Mouse (Mus musculus) bone marrow, adult 2 months (tissue): ENCODE measurements at regions not wholly inside any gene's neighbourhood (a gene's known extent, or its start where the extent isn't known, plus 50 kb on each side); places are given as distances from the start of the nearest gene placed in this dataset.

Source experiments
- CTCF ChIP-seq: fragments of 200-500 bp; IDR thresholded peaks from 2 replicates; pipeline ENCODE4 v1.5.1; 2011; ENCODE audit warnings: low read length, control low read depth; ENCODE audit not compliant: control insufficient read depth, insufficient read depth
- POLR2A ChIP-seq: fragments of 200-500 bp; IDR thresholded peaks from 2 replicates; pipeline ENCODE4 v1.6.1; 2011; ENCODE audit warnings: low read depth, mild to moderate bottlenecking, control low read depth, low read length, borderline replicate concordance; ENCODE audit not compliant: control insufficient read depth

GRCm38 (mm10) chr15:62345893-62346292, 1423.1 kb upstream of the A1bg start:
- TF ChIP-seq CTCF (no peak), POLR2A (no peak)
